Mouse (Mus musculus): ENCODE data around the gene Rps15. TPM values are rescaled to one million over a fixed set of nuclear protein-coding genes. Genes with fewer than 3 reads are reported as not detected.
A peak's percentile ranks its signal among the peaks of the same experiment; 100 is the strongest.

The Rps15 gene
- total and polyA plus RNA-seq, 2 experiments: 510 to 1,012 TPM

GRCm38 (mm10) chr10:80248971-80249640 lies 43.1 kb upstream of the Rps15 start, which contains the start of gene Ndufs7:
Ndufs7 (plus strand) TSS chr10:80249121.
- peak within 1 kb of the TSS; percentile 89 for H3K4me3 ChIP-seq (ENCODE audit: insufficient read depth, low read depth, low read length)
- H3K27ac ChIP-seq (replicated peaks; ENCODE audit: insufficient read depth, low read depth, low read length): peak within 1 kb of the TSS; percentile 95
- DNase-seq (ENCODE audit: extremely low read depth, low read depth, low spot score): peak; percentile 89
- under 1% methylated on average over 53 of the region's 53 CpGs for WGBS
- peaks cover 24% of the 10 kb centered on the region for H3K4me1 ChIP-seq (ENCODE audit: control insufficient read depth, insufficient read depth, low read length)
- no peaks in the 10 kb centered on the region; the same call in 1 of the 2 replicates for H3K36me3 ChIP-seq (ENCODE audit: control insufficient read depth, insufficient read depth, low read length)
- peaks cover 16% of the 10 kb centered on the region; the same call in 1 of the 2 replicates for H3K79me2 ChIP-seq (ENCODE audit: control insufficient read depth, insufficient read depth, low read length)
- H3K9ac ChIP-seq (ENCODE audit: low read depth, low read length): peak within 1 kb of the TSS; percentile 94
- no peaks in the 10 kb centered on the region for H3K27me3 ChIP-seq (ENCODE audit: control insufficient read depth, insufficient read depth, low read length)
- TF ChIP-seq CTCF (IDR thresholded peaks at IDR 0.05; ENCODE audit: low read depth, low read length) (no peak), POLR2A (IDR thresholded peaks at IDR 0.05; ENCODE audit: extremely low read depth, insufficient read depth, low read length) (peak; percentile 93)

- 24% methylated on average over 2 of the region's 2 CpGs for WGBS
- H3K27me3 ChIP-seq (ENCODE audit: control insufficient read depth, insufficient read depth, low read length): no peaks in the 10 kb centered on the region
- H3K27ac ChIP-seq (replicated peaks; ENCODE audit: insufficient read depth, low read depth, low read length): peak overlapping the region; percentile 95
- TF ChIP-seq POLR2A (IDR thresholded peaks at IDR 0.05; ENCODE audit: extremely low read depth, insufficient read depth, low read length) (no peak), CTCF (IDR thresholded peaks at IDR 0.05; ENCODE audit: low read depth, low read length) (no peak)
- H3K79me2 ChIP-seq (ENCODE audit: control insufficient read depth, insufficient read depth, low read length): peaks cover 16% of the 10 kb centered on the region; the same call in 1 of the 2 replicates
- DNase-seq (ENCODE audit: extremely low read depth, low read depth, low spot score): no peak
- H3K4me3 ChIP-seq (ENCODE audit: insufficient read depth, low read depth, low read length): peak overlapping the region; percentile 89
- H3K9ac ChIP-seq (ENCODE audit: low read depth, low read length): peak overlapping the region; percentile 94
- H3K4me1 ChIP-seq (ENCODE audit: control insufficient read depth, insufficient read depth, low read length): peaks cover 33% of the 10 kb centered on the region
- H3K36me3 ChIP-seq (ENCODE audit: control insufficient read depth, insufficient read depth, low read length): no peaks in the 10 kb centered on the region; the same call in 1 of the 2 replicates
Observed at GRCm38 (mm10) chr10:80250059-80250458, 42.2 kb upstream of the Rps15 start.

- Histone ChIP-seq H3K27me3 (ENCODE audit: control insufficient read depth, insufficient read depth, low read length) (no peaks in the 10 kb centered on the region), H3K79me2 (ENCODE audit: control insufficient read depth, insufficient read depth, low read length) (peaks cover 16% of the 10 kb centered on the region; the same call in 1 of the 2 replicates), H3K4me3 (ENCODE audit: insufficient read depth, low read depth, low read length) (no peak overlapping the region), H3K9ac (ENCODE audit: low read depth, low read length) (peak overlapping the region; percentile 43), H3K27ac (replicated peaks; ENCODE audit: insufficient read depth, low read depth, low read length) (peak overlapping the region; percentile 52), H3K4me1 (ENCODE audit: control insufficient read depth, insufficient read depth, low read length) (peaks cover 35% of the 10 kb centered on the region), H3K36me3 (ENCODE audit: control insufficient read depth, insufficient read depth, low read length) (no peaks in the 10 kb centered on the region; the same call in 1 of the 2 replicates)
- TF ChIP-seq CTCF (IDR thresholded peaks at IDR 0.05; ENCODE audit: low read depth, low read length): no peak
- TF ChIP-seq POLR2A (IDR thresholded peaks at IDR 0.05; ENCODE audit: extremely low read depth, insufficient read depth, low read length): no peak
- 75% methylated on average over 4 of the region's 4 CpGs for WGBS
- no peak for DNase-seq (ENCODE audit: extremely low read depth, low read depth, low spot score)
Observed at GRCm38 (mm10) chr10:80250573-80250972, 41.7 kb upstream of the Rps15 start.

GRCm38 (mm10) chr10:80252011-80252410 lies 40.2 kb upstream of the Rps15 start:
- no peaks in the 10 kb centered on the region; the same call in 1 of the 2 replicates for H3K36me3 ChIP-seq (ENCODE audit: control insufficient read depth, insufficient read depth, low read length)
- no peak overlapping the region for H3K27ac ChIP-seq (replicated peaks; ENCODE audit: insufficient read depth, low read depth, low read length)
- H3K79me2 ChIP-seq (ENCODE audit: control insufficient read depth, insufficient read depth, low read length): peaks cover 16% of the 10 kb centered on the region; the same call in 1 of the 2 replicates
- DNase-seq (ENCODE audit: extremely low read depth, low read depth, low spot score): no peak
- peaks cover 36% of the 10 kb centered on the region for H3K4me1 ChIP-seq (ENCODE audit: control insufficient read depth, insufficient read depth, low read length)
- H3K4me3 ChIP-seq (ENCODE audit: insufficient read depth, low read depth, low read length): no peak overlapping the region
- TF ChIP-seq CTCF (IDR thresholded peaks at IDR 0.05; ENCODE audit: low read depth, low read length): no peak
- H3K27me3 ChIP-seq (ENCODE audit: control insufficient read depth, insufficient read depth, low read length): no peaks in the 10 kb centered on the region
- no peak overlapping the region for H3K9ac ChIP-seq (ENCODE audit: low read depth, low read length)

- H3K27me3 ChIP-seq (ENCODE audit: control insufficient read depth, insufficient read depth, low read length): no peaks in the 10 kb centered on the region
- TF ChIP-seq CTCF (IDR thresholded peaks at IDR 0.05; ENCODE audit: low read depth, low read length): no peak
- no peak for DNase-seq (ENCODE audit: extremely low read depth, low read depth, low spot score)
- peaks cover 16% of the 10 kb centered on the region; the same call in 1 of the 2 replicates for H3K79me2 ChIP-seq (ENCODE audit: control insufficient read depth, insufficient read depth, low read length)
- 87% methylated on average over 11 of the region's 11 CpGs for WGBS
- H3K4me1 ChIP-seq (ENCODE audit: control insufficient read depth, insufficient read depth, low read length): peaks cover 36% of the 10 kb centered on the region
- no peak overlapping the region for H3K9ac ChIP-seq (ENCODE audit: low read depth, low read length)
- no peak overlapping the region for H3K27ac ChIP-seq (replicated peaks; ENCODE audit: insufficient read depth, low read depth, low read length)
- no peaks in the 10 kb centered on the region; the same call in 1 of the 2 replicates for H3K36me3 ChIP-seq (ENCODE audit: control insufficient read depth, insufficient read depth, low read length)
- no peak overlapping the region for H3K4me3 ChIP-seq (ENCODE audit: insufficient read depth, low read depth, low read length)
Observed at GRCm38 (mm10) chr10:80252493-80253274, 39.6 kb upstream of the Rps15 start.

Data from liver, adult 2 months (tissue).